In genomic region chr12:102730798-102731619, GRCm38 (mm10) we compare ENCODE assay signal across 8 mouse cellular contexts. TPM values are rescaled to one million over a fixed set of nuclear protein-coding genes. Genes with fewer than 3 reads are reported as not detected.
A peak's percentile ranks its signal among the peaks of the same experiment; 100 is the strongest.
DNase-seq lines count a peak whose midpoint lies in the region; ATAC-seq and TF ChIP-seq lines count a peak whose summit lies in the region.

No protein-coding gene starts in this region.

- H3K4me3 ChIP-seq in heart, embryonic 14.5 days (ENCODE audit: control insufficient read depth in 1 of 2, insufficient read depth in 1 of 2, low read depth in 1 of 2, low read length in 2 of 2): peak overlapping the region in 1 of 2 experiments; percentile 17; a peak in 1 of 4 replicates
- H3K4me3 ChIP-seq in heart, adult 2 months: no peak overlapping the region
- peak overlapping the region; percentile 15; the same call in 1 of the 2 replicates for H3K4me3 ChIP-seq in hindbrain, embryonic 15.5 days
- H3K4me3 ChIP-seq in liver, postnatal 0 days (ENCODE audit: low read depth, low read length): no peak overlapping the region

- intact Hi-C loops in heart, adult 2 months (cut with DNase I): no loop called here
- intact Hi-C loops in left cerebral cortex, postnatal 36 days (cut with DNase I): no loop called here

- H3K27me3 ChIP-seq in heart, embryonic 14.5 days (ENCODE audit: control insufficient read depth, insufficient read depth, low read length): no peaks in the 10 kb centered on the region
- H3K27me3 ChIP-seq in heart, adult 2 months (ENCODE audit: control insufficient read depth, insufficient read depth, low read length): no peaks in the 10 kb centered on the region
- H3K27me3 ChIP-seq in hindbrain, embryonic 15.5 days: no peaks in the 10 kb centered on the region
- H3K27me3 ChIP-seq in liver, postnatal 0 days (ENCODE audit: insufficient read depth, low read length): no peaks in the 10 kb centered on the region

- H3K36me3 ChIP-seq in heart, embryonic 14.5 days (ENCODE audit: control insufficient read depth, insufficient read depth, low read length): no peaks in the 10 kb centered on the region
- no peaks in the 10 kb centered on the region for H3K36me3 ChIP-seq in heart, adult 2 months (ENCODE audit: control insufficient read depth, insufficient read depth, low read length)
- no peaks in the 10 kb centered on the region for H3K36me3 ChIP-seq in hindbrain, embryonic 15.5 days
- no peaks in the 10 kb centered on the region for H3K36me3 ChIP-seq in liver, postnatal 0 days (replicated peaks; ENCODE audit: insufficient read depth, low read length)

- peak overlapping the region; percentile 53 for H3K4me2 ChIP-seq in heart, embryonic 14.5 days (ENCODE audit: low read length)
- peak overlapping the region; percentile 48 for H3K4me2 ChIP-seq in hindbrain, embryonic 15.5 days
- H3K4me2 ChIP-seq in liver, postnatal 0 days (ENCODE audit: low read depth, low read length): peak overlapping the region; percentile 48

- no peaks in the 10 kb centered on the region for H3K9me3 ChIP-seq in heart, embryonic 14.5 days (ENCODE audit: control insufficient read depth, low read length)
- H3K9me3 ChIP-seq in hindbrain, embryonic 15.5 days: no peaks in the 10 kb centered on the region
- H3K9me3 ChIP-seq in liver, postnatal 0 days (ENCODE audit: low read length): no peaks in the 10 kb centered on the region

- TF ChIP-seq CTCF in heart, adult 2 months (IDR thresholded peaks at IDR 0.05): no peak
- TF ChIP-seq CTCF in liver, postnatal 0 days (IDR thresholded peaks at IDR 0.05; ENCODE audit: low read depth): no peak

- H3K79me2 ChIP-seq in heart, adult 2 months (replicated peaks; ENCODE audit: control insufficient read depth, insufficient read depth, low read length): no peaks in the 10 kb centered on the region

- no peak overlapping the region for H3K27ac ChIP-seq in heart, embryonic 14.5 days (replicated peaks in 1 of 2; ENCODE audit: control insufficient read depth in 1 of 2, insufficient read depth in 1 of 2, low read depth in 2 of 2, low read length in 2 of 2)
- H3K27ac ChIP-seq in heart, adult 2 months: no peak overlapping the region
- peak overlapping the region; percentile 83 for H3K27ac ChIP-seq in hindbrain, embryonic 15.5 days (replicated peaks)
- no peak overlapping the region for H3K27ac ChIP-seq in liver, postnatal 0 days (ENCODE audit: low read depth)

- no peak for DNase-seq in heart, adult 2 months
- DNase-seq in adrenal gland, postnatal 25 days: peak; percentile 28
- no peak for DNase-seq in liver, postnatal 0 days
- no peak for DNase-seq in left cerebral cortex, postnatal 36 days (ENCODE audit: low spot score in 2 of 2)
- no peak for DNase-seq in frontal cortex, postnatal 36 days (ENCODE audit: low spot score in 2 of 2)

- peaks cover 13 to 16% of the 10 kb centered on the region in 2 experiments for H3K4me1 ChIP-seq in heart, embryonic 14.5 days (ENCODE audit: control insufficient read depth in 2 of 2, insufficient read depth in 2 of 2, low read length in 2 of 2)
- no peaks in the 10 kb centered on the region for H3K4me1 ChIP-seq in heart, adult 2 months (ENCODE audit: control insufficient read depth, insufficient read depth, low read length)
- peaks cover 20% of the 10 kb centered on the region for H3K4me1 ChIP-seq in hindbrain, embryonic 15.5 days (replicated peaks)
- H3K4me1 ChIP-seq in liver, postnatal 0 days (ENCODE audit: insufficient read depth): peaks cover 15% of the 10 kb centered on the region

- no peak for ATAC-seq in heart, embryonic 14.5 days (ENCODE audit: insufficient number of reproducible peaks, insufficient read depth, low FRiP score, low read depth)
- 0 out of 2 replicates have a peak, but pooled peaks have one; percentile 44 for ATAC-seq in hindbrain, embryonic 15.5 days (ENCODE audit: low FRiP score, low read depth)
- ATAC-seq in liver, postnatal 0 days: 0 out of 2 replicates have a peak, but pooled peaks have one; percentile 7
- ATAC-seq in activated CD4-positive, CD25-positive, alpha-beta regulatory T cell, adult 4 months: no peak

- no peak overlapping the region for H3K9ac ChIP-seq in heart, embryonic 14.5 days (ENCODE audit: low read length)
- no peak overlapping the region for H3K9ac ChIP-seq in heart, adult 2 months (ENCODE audit: low read depth, low read length)
- H3K9ac ChIP-seq in hindbrain, embryonic 15.5 days: peak overlapping the region; percentile 9; the same call in 1 of the 2 replicates
- H3K9ac ChIP-seq in liver, postnatal 0 days (replicated peaks): no peak overlapping the region

- no peak for TF ChIP-seq POLR2A in heart, adult 2 months (IDR thresholded peaks at IDR 0.05; ENCODE audit: insufficient read depth, low read depth, low read length)

- 33% methylated on average over 16 of the region's 16 CpGs for WGBS in heart, embryonic 14.5 days
- WGBS in heart, adult 2 months: 41% methylated on average over 16 of the region's 16 CpGs
- WGBS in hindbrain, embryonic 15.5 days: 21% methylated on average over 16 of the region's 16 CpGs
- WGBS in liver, postnatal 0 days (ENCODE audit: insufficient replicate concordance): 44% methylated on average over 16 of the region's 16 CpGs

- no peak for TF ChIP-seq EP300 in heart, adult 2 months (IDR thresholded peaks at IDR 0.05; ENCODE audit: insufficient read depth, low read depth, low read length)
- no peak for TF ChIP-seq EP300 in liver, postnatal 0 days (IDR thresholded peaks at IDR 0.05; ENCODE audit: low read depth)

RNA-seq across cellular contexts. Expression of gene Moap1, which starts 12.5 kb away (rescaled TPM):
- polyA plus RNA-seq in heart, embryonic 14.5 days (2014; fragmentation: Nextera tagmentation; extraction: Ambion mirVana): 14.3 and 17.2 TPM in 2 replicates
- 1 to 10 TPM; 7.0 to 7.5 TPM for total RNA-seq in heart, adult 2 months (2021)
- 0.51 TPM in 1 of 2 replicates, not detected in the other for polyA plus RNA-seq in heart, adult 2 months (2012; rRNA removed)
- total RNA-seq in adrenal gland, postnatal 25 days (2021): 9.6 and 10.2 TPM in 2 replicates
- 63.3 and 68.4 TPM in 2 replicates for polyA plus RNA-seq in hindbrain, embryonic 15.5 days (2015; fragmentation: Nextera tagmentation; extraction: Ambion mirVana)
- 4.2 and 4.9 TPM in 2 replicates for polyA plus RNA-seq in liver, postnatal 0 days (2015; fragmentation: Nextera tagmentation; extraction: Ambion mirVana)
- polyA plus RNA-seq in activated CD4-positive, CD25-positive, alpha-beta regulatory T cell, adult 4 months (2017; shearing (Covaris generic)): 1 to 10 TPM; 6.5 to 8.3 TPM
- 10 to 100 TPM; 28.9 to 30.6 TPM for total RNA-seq in left cerebral cortex, postnatal 36 days (2021)

RNA-seq across cellular contexts. Expression of gene Tmem251, which starts 12.6 kb away (rescaled TPM):
- 7.6 TPM in 2 replicates for polyA plus RNA-seq in heart, embryonic 14.5 days (2014; fragmentation: Nextera tagmentation; extraction: Ambion mirVana)
- 1 to 10 TPM; 4.5 to 4.6 TPM for total RNA-seq in heart, adult 2 months (2021)
- polyA plus RNA-seq in heart, adult 2 months (2012; rRNA removed): 1.8 and 4.0 TPM in 2 replicates
- 5.5 and 7.6 TPM in 2 replicates for total RNA-seq in adrenal gland, postnatal 25 days (2021)
- 10.4 and 11.3 TPM in 2 replicates for polyA plus RNA-seq in hindbrain, embryonic 15.5 days (2015; fragmentation: Nextera tagmentation; extraction: Ambion mirVana)
- polyA plus RNA-seq in liver, postnatal 0 days (2015; fragmentation: Nextera tagmentation; extraction: Ambion mirVana): 5.6 and 5.8 TPM in 2 replicates
- 10 to 100 TPM in 1 of 2 experiments, 1 to 10 TPM in 1; 8.5 to 10.1 TPM for polyA plus RNA-seq in activated CD4-positive, CD25-positive, alpha-beta regulatory T cell, adult 4 months (2017; shearing (Covaris generic))
- total RNA-seq in left cerebral cortex, postnatal 36 days (2021): 1 to 10 TPM; 5.4 TPM

RNA-seq across cellular contexts. Expression of gene Itpk1, which starts 26.3 kb away (rescaled TPM):
- polyA plus RNA-seq in heart, embryonic 14.5 days (2014; fragmentation: Nextera tagmentation; extraction: Ambion mirVana): 3.7 and 4.2 TPM in 2 replicates
- total RNA-seq in heart, adult 2 months (2021): 1 to 10 TPM; 7.9 to 9.5 TPM
- polyA plus RNA-seq in heart, adult 2 months (2012; rRNA removed): 11.6 and 11.9 TPM in 2 replicates
- 43.3 and 47.7 TPM in 2 replicates for total RNA-seq in adrenal gland, postnatal 25 days (2021)
- 35.1 and 38.7 TPM in 2 replicates for polyA plus RNA-seq in hindbrain, embryonic 15.5 days (2015; fragmentation: Nextera tagmentation; extraction: Ambion mirVana)
- polyA plus RNA-seq in liver, postnatal 0 days (2015; fragmentation: Nextera tagmentation; extraction: Ambion mirVana): 3.6 TPM in 2 replicates
- 10 to 100 TPM; 16.2 to 18.4 TPM for polyA plus RNA-seq in activated CD4-positive, CD25-positive, alpha-beta regulatory T cell, adult 4 months (2017; shearing (Covaris generic))
- total RNA-seq in left cerebral cortex, postnatal 36 days (2021): 10 to 100 TPM; 57.6 to 66.4 TPM

RNA-seq across cellular contexts. Expression of gene Gm28051, which starts 26.6 kb away (rescaled TPM):
- polyA plus RNA-seq in heart, embryonic 14.5 days (2014; fragmentation: Nextera tagmentation; extraction: Ambion mirVana): not detected in 2 replicates
- not detected for total RNA-seq in heart, adult 2 months (2021)
- not detected in 2 replicates for polyA plus RNA-seq in heart, adult 2 months (2012; rRNA removed)
- not detected in 2 replicates for total RNA-seq in adrenal gland, postnatal 25 days (2021)
- not detected in 2 replicates for polyA plus RNA-seq in hindbrain, embryonic 15.5 days (2015; fragmentation: Nextera tagmentation; extraction: Ambion mirVana)
- polyA plus RNA-seq in liver, postnatal 0 days (2015; fragmentation: Nextera tagmentation; extraction: Ambion mirVana): not detected in 2 replicates
- polyA plus RNA-seq in activated CD4-positive, CD25-positive, alpha-beta regulatory T cell, adult 4 months (2017; shearing (Covaris generic)): not detected
- total RNA-seq in left cerebral cortex, postnatal 36 days (2021): not detected

RNA-seq across cellular contexts. Expression of gene Gon7, which starts 26.6 kb away (rescaled TPM):
- polyA plus RNA-seq in heart, embryonic 14.5 days (2014; fragmentation: Nextera tagmentation; extraction: Ambion mirVana): 22.9 and 26.5 TPM in 2 replicates
- total RNA-seq in heart, adult 2 months (2021): 10 to 100 TPM in 1 of 2 experiments, 1 to 10 TPM in 1; 9.8 to 10.4 TPM
- 5.9 and 7.0 TPM in 2 replicates for polyA plus RNA-seq in heart, adult 2 months (2012; rRNA removed)
- total RNA-seq in adrenal gland, postnatal 25 days (2021): 14.7 and 22.7 TPM in 2 replicates
- polyA plus RNA-seq in hindbrain, embryonic 15.5 days (2015; fragmentation: Nextera tagmentation; extraction: Ambion mirVana): 42.8 and 45.0 TPM in 2 replicates
- polyA plus RNA-seq in liver, postnatal 0 days (2015; fragmentation: Nextera tagmentation; extraction: Ambion mirVana): 10.8 and 13.0 TPM in 2 replicates
- polyA plus RNA-seq in activated CD4-positive, CD25-positive, alpha-beta regulatory T cell, adult 4 months (2017; shearing (Covaris generic)): 10 to 100 TPM; 28.3 to 29.3 TPM
- 10 to 100 TPM; 12.7 to 14.5 TPM for total RNA-seq in left cerebral cortex, postnatal 36 days (2021)

Comparison
In these comparisons a context has a peak if more than half of its experiments do, and no peak if none do; other contexts are left out.
1. ATAC-seq: peak in hindbrain, embryonic 15.5 days (single experiment) and liver, postnatal 0 days (single experiment); none in heart, embryonic 14.5 days (single experiment) and activated CD4-positive, CD25-positive, alpha-beta regulatory T cell, adult 4 months (single experiment).
2. Peak in every context shown above with its lines, with median percentiles within 50 percentile points of each other: H3K4me2 ChIP-seq.